Mouse (Mus musculus): ENCODE data around the gene Snx11.

GRCm38 (mm10) chr11:96808066-96808465 lies 30.7 kb upstream of the Snx11 start:
- TF ChIP-seq CTCF (IDR thresholded peaks at IDR 0.05; ENCODE audit: low read depth) = peak; percentile 29; the same call in 1 of the 2 replicates
- TF ChIP-seq EP300 (IDR thresholded peaks at IDR 0.05; ENCODE audit: low read depth) = no peak
